Mouse (Mus musculus) liver, embryonic 13.5 days (tissue): ENCODE results near the gene Vamp1. TPM values are rescaled to one million over a fixed set of nuclear protein-coding genes. Genes with fewer than 3 reads are reported as not detected.
"Not testable (repeated sequence)": the region's sequence is repeated elsewhere in the genome, so short reads cannot be mapped to it uniquely, and the experiment has no call there.

Experiments used
- ATAC-seq: fragments of 200-750 bp; cut with Nextera tagmentation; 2 replicates; pipeline ENCODE4 v1.8.0; 2017; ENCODE audit warnings: low read depth, mild to moderate bottlenecking, moderate number of reproducible peaks, moderate library complexity
- DNase-seq: peaks from one replicate; pipeline ENCODE4 v3.0.0; 2022
- H3K27ac ChIP-seq: fragments of 300-500 bp; sonication (generic); 2 replicates; pipeline ENCODE4 v1.5.1; 2015; ENCODE audit warnings: moderate library complexity, mild to moderate bottlenecking, inconsistent platforms
- H3K27me3 ChIP-seq: fragments of 300-500 bp; sonication (generic); 2 replicates; pipeline ENCODE4 v1.6.1; 2015; ENCODE audit warnings: mild to moderate bottlenecking, inconsistent platforms
- H3K36me3 ChIP-seq: fragments of 300-500 bp; sonication (generic); 2 replicates; pipeline ENCODE4 v1.6.1; 2015; ENCODE audit warnings: mild to moderate bottlenecking, inconsistent platforms
- H3K4me1 ChIP-seq: fragments of 300-500 bp; sonication (generic); replicated peaks from 2 replicates; pipeline ENCODE4 v1.6.1; 2015; ENCODE audit warnings: inconsistent platforms
- H3K4me2 ChIP-seq: fragments of 300-500 bp; sonication (generic); 2 replicates; pipeline ENCODE4 v1.6.1; 2015; ENCODE audit warnings: inconsistent platforms, mild to moderate bottlenecking, moderate library complexity
- H3K4me3 ChIP-seq: fragments of 300-500 bp; sonication (generic); replicated peaks from 2 replicates; pipeline ENCODE4 v1.5.1; 2015; ENCODE audit warnings: mild to moderate bottlenecking, inconsistent platforms
- H3K9ac ChIP-seq: fragments of 300-500 bp; sonication (generic); 2 replicates; pipeline ENCODE4 v1.6.1; 2015; ENCODE audit warnings: mild to moderate bottlenecking, inconsistent platforms
- H3K9me3 ChIP-seq: fragments of 300-500 bp; sonication (generic); replicated peaks from 2 replicates; pipeline ENCODE4 v1.6.1; 2016; ENCODE audit warnings: inconsistent platforms
- WGBS: fragments of 180-500 bp; shearing (Covaris S2); methylation state at CpG from one replicate; pipeline ENCODE4 v1.1.7; 2015; ENCODE audit not compliant: insufficient replicate concordance; 5-methylcytosine and 5-hydroxymethylcytosine counted together
- polyA plus RNA-seq: library from polyadenylated mRNA; unstranded; fragments of >200 nt; fragmentation: Nextera tagmentation; extraction: Ambion mirVana; gene quantifications from 2 replicates; pipeline ENCODE4 v1.2.1, GENCODE M21; 2015

Gene Vamp1
- polyA plus RNA-seq, 1 experiment from 2014 or later = 1.6 TPM

GRCm38 (mm10) chr6:125271455-125272227 lies 56.3 kb downstream of the Vamp1 start:
- DNase-seq = peak; percentile 63

GRCm38 (mm10) chr6:125272228-125272785 lies 57.0 kb downstream of the Vamp1 start:
- Histone ChIP-seq H3K4me1 (peaks cover 14% of the 10 kb centered on the region), H3K4me2 (no peak overlapping the region), H3K9ac (no peak overlapping the region), H3K4me3 (no peak overlapping the region), H3K36me3 (no peaks in the 10 kb centered on the region), H3K27ac (no peak overlapping the region), H3K9me3 (no peaks in the 10 kb centered on the region), H3K27me3 (no peaks in the 10 kb centered on the region)
- ATAC-seq (no peak), DNase-seq (no peak)
- 70% methylated on average over 10 of the region's 10 CpGs for WGBS

More at GRCm38 (mm10) chr6:125271455-125272227, 56.3 kb downstream of the Vamp1 start:
- no peaks in the 10 kb centered on the region for H3K9me3 ChIP-seq
- ATAC-seq = peak; percentile 81
- H3K27me3 ChIP-seq = no peaks in the 10 kb centered on the region
- peaks cover 14% of the 10 kb centered on the region for H3K4me1 ChIP-seq
- 15% methylated on average over 17 of the region's 17 CpGs for WGBS
- H3K36me3 ChIP-seq = no peaks in the 10 kb centered on the region
- no peak overlapping the region for H3K4me3 ChIP-seq
- H3K27ac ChIP-seq = no peak overlapping the region
- 0 out of 2 replicates have a peak overlapping the region, but pooled peaks have one; percentile 27 for H3K9ac ChIP-seq
- peak overlapping the region; percentile 39 for H3K4me2 ChIP-seq

GRCm38 (mm10) chr6:125274841-125275563 lies 59.7 kb downstream of the Vamp1 start:
- DNase-seq (no peak), ATAC-seq (no peak)
- Histone ChIP-seq H3K27ac (no peak overlapping the region), H3K4me1 (peaks cover 14% of the 10 kb centered on the region), H3K9me3 (no peaks in the 10 kb centered on the region), H3K9ac (no peak overlapping the region), H3K27me3 (no peaks in the 10 kb centered on the region), H3K4me3 (no peak overlapping the region), H3K4me2 (no peak overlapping the region), H3K36me3 (no peaks in the 10 kb centered on the region)
- WGBS = 51% methylated on average over 15 of the region's 15 CpGs

- WGBS = 41% methylated on average over 8 of the region's 8 CpGs
- H3K9me3 ChIP-seq = no peaks in the 10 kb centered on the region
- no peaks in the 10 kb centered on the region for H3K36me3 ChIP-seq
- no peak overlapping the region for H3K27ac ChIP-seq
- no peak overlapping the region for H3K4me3 ChIP-seq
- H3K9ac ChIP-seq = no peak overlapping the region
- H3K27me3 ChIP-seq = no peaks in the 10 kb centered on the region
- DNase-seq (no peak), ATAC-seq (no peak)
- H3K4me1 ChIP-seq = no peaks in the 10 kb centered on the region
- H3K4me2 ChIP-seq = no peak overlapping the region
These were observed 64.4 kb downstream of the Vamp1 start for GRCm38 (mm10) chr6:125279729-125280128.

GRCm38 (mm10) chr6:125282721-125283120 lies 67.4 kb downstream of the Vamp1 start:
- 78% methylated on average over 13 of the region's 13 CpGs for WGBS
- not testable (repeated sequence) for H3K27me3 ChIP-seq, H3K4me3 ChIP-seq, H3K4me1 ChIP-seq, H3K4me2 ChIP-seq, ATAC-seq, H3K9me3 ChIP-seq, H3K27ac ChIP-seq, DNase-seq, H3K9ac ChIP-seq, H3K36me3 ChIP-seq

GRCm38 (mm10) chr6:125284250-125284649 lies 68.9 kb downstream of the Vamp1 start:
- Histone ChIP-seq H3K4me2 (no peak overlapping the region), H3K36me3 (no peaks in the 10 kb centered on the region), H3K27ac (no peak overlapping the region), H3K9ac (no peak overlapping the region), H3K4me1 (no peaks in the 10 kb centered on the region), H3K9me3 (no peaks in the 10 kb centered on the region), H3K4me3 (no peak overlapping the region), H3K27me3 (no peaks in the 10 kb centered on the region)
- WGBS = 58% methylated on average over 8 of the region's 8 CpGs
- DNase-seq (no peak), ATAC-seq (no peak)

GRCm38 (mm10) chr6:125284751-125285150 lies 69.4 kb downstream of the Vamp1 start:
- Histone ChIP-seq H3K4me3 (no peak overlapping the region), H3K9ac (no peak overlapping the region), H3K36me3 (no peaks in the 10 kb centered on the region), H3K9me3 (no peaks in the 10 kb centered on the region), H3K27me3 (no peaks in the 10 kb centered on the region), H3K4me2 (no peak overlapping the region), H3K27ac (no peak overlapping the region), H3K4me1 (no peaks in the 10 kb centered on the region)
- ATAC-seq (no peak), DNase-seq (no peak)
- WGBS = 81% methylated on average over 7 of the region's 7 CpGs

GRCm38 (mm10) chr6:125285890-125286289 lies 70.5 kb downstream of the Vamp1 start, which contains the start of gene Tuba3a:
Gene Tuba3a (minus strand): TSS chr6:125286042.
- Histone ChIP-seq H3K9ac (no peak within 1 kb of the TSS), H3K4me3 (no peak within 1 kb of the TSS), H3K27ac (no peak within 1 kb of the TSS), H3K36me3 (no peaks in the 10 kb centered on the region), H3K9me3 (no peaks in the 10 kb centered on the region), H3K4me1 (no peaks in the 10 kb centered on the region), H3K4me2 (no peak within 1 kb of the TSS), H3K27me3 (no peaks in the 10 kb centered on the region)
- ATAC-seq = no peak
- no peak for DNase-seq
- WGBS = 89% methylated on average over 22 of the region's 22 CpGs

- Histone ChIP-seq H3K9me3 (no peaks in the 10 kb centered on the region), H3K4me3 (no peak overlapping the region), H3K4me1 (no peaks in the 10 kb centered on the region), H3K36me3 (no peaks in the 10 kb centered on the region), H3K9ac (no peak overlapping the region), H3K4me2 (no peak overlapping the region), H3K27ac (no peak overlapping the region), H3K27me3 (no peaks in the 10 kb centered on the region)
- 77% methylated on average over 4 of the region's 4 CpGs for WGBS
- ATAC-seq (no peak), DNase-seq (no peak)
These were observed 71.6 kb downstream of the Vamp1 start for GRCm38 (mm10) chr6:125286944-125287343.

GRCm38 (mm10) chr6:125288730-125289129 lies 73.4 kb downstream of the Vamp1 start:
- no peaks in the 10 kb centered on the region for H3K36me3 ChIP-seq
- H3K4me3 ChIP-seq = no peak overlapping the region
- no peak for DNase-seq
- no peak overlapping the region for H3K9ac ChIP-seq
- no peaks in the 10 kb centered on the region for H3K27me3 ChIP-seq
- no peak overlapping the region for H3K4me2 ChIP-seq
- no peaks in the 10 kb centered on the region for H3K9me3 ChIP-seq
- H3K4me1 ChIP-seq = no peaks in the 10 kb centered on the region
- WGBS = 59% methylated on average over 5 of the region's 5 CpGs
- no peak overlapping the region for H3K27ac ChIP-seq
- ATAC-seq = no peak

- Histone ChIP-seq H3K9ac (no peak overlapping the region), H3K4me2 (no peak overlapping the region), H3K36me3 (no peaks in the 10 kb centered on the region), H3K4me1 (no peaks in the 10 kb centered on the region), H3K27me3 (no peaks in the 10 kb centered on the region), H3K9me3 (no peaks in the 10 kb centered on the region), H3K27ac (no peak overlapping the region), H3K4me3 (no peak overlapping the region)
- DNase-seq (no peak), ATAC-seq (no peak)
- 66% methylated on average over 4 of the region's 4 CpGs for WGBS
These were observed 76.0 kb downstream of the Vamp1 start for GRCm38 (mm10) chr6:125291329-125291728.
